Mouse (Mus musculus): ENCODE measurements around the gene Tpte.

GRCm38 (mm10) chr8:22359882-22360281, 76.6 kb downstream of the Tpte start:
- TF ChIP-seq POLR2A (IDR thresholded peaks at IDR 0.05; ENCODE audit: control insufficient read depth, low read depth, low read length), result no peak
- no peak for TF ChIP-seq CTCF (IDR thresholded peaks at IDR 0.05; ENCODE audit: control insufficient read depth, insufficient read depth, insufficient replicate concordance, low read depth, low read length)
